Mouse (Mus musculus) liver, embryonic 14.5 days (tissue): Measurements from ENCODE around the gene Rbm33.

Experiments used
- CTCF ChIP-seq: IDR thresholded peaks from 2 replicates; pipeline ENCODE4 v1.5.1; 2016; ENCODE audit warnings: antibody characterized with exemption, low read depth, control low read depth
- EP300 ChIP-seq: IDR thresholded peaks from 2 replicates; pipeline ENCODE4 v1.6.1; 2016; ENCODE audit warnings: antibody characterized with exemption, low read depth

DNA sequence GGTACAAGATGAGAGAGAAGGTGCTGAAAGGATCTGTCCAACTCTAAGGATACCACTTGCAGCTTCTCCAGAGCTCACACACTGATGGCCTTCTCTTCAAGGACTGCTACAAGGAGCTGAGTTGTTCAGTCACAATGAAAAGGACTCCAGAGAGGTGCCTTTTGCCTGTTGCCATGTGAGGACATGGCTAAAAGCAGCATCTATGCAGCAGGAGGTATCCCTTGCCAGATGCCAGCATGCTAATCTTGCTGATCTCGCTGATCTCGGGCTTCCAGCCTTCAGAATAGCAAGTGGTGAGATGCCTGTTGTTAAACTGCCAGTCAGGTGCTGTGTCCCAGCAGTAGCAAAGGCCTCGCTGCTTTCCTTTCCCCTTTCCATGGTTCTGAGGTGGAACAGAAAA lies 27.8 kb upstream of the Rbm33 start:
- TF ChIP-seq CTCF (no peak), EP300 (no peak)
